Mouse (Mus musculus) lung, adult 2 months (tissue): ENCODE measurements at regions not wholly inside any gene's neighbourhood (a gene's known extent, or its start where the extent isn't known, plus 50 kb on each side); places are given as distances from the start of the nearest gene placed in this dataset.

Experiments
- CTCF ChIP-seq: fragments of 200-500 bp; IDR thresholded peaks from 2 replicates; pipeline ENCODE4 v1.5.1; 2011; ENCODE audit warnings: mild to moderate bottlenecking, low read length, control low read depth; ENCODE audit not compliant: insufficient read depth
- POLR2A ChIP-seq: fragments of 200-500 bp; IDR thresholded peaks from 2 replicates; pipeline ENCODE4 v1.6.1; 2011; ENCODE audit warnings: low read depth, mild to moderate bottlenecking, control low read depth, low read length, borderline replicate concordance; ENCODE audit errors: extremely low read depth

DNA sequence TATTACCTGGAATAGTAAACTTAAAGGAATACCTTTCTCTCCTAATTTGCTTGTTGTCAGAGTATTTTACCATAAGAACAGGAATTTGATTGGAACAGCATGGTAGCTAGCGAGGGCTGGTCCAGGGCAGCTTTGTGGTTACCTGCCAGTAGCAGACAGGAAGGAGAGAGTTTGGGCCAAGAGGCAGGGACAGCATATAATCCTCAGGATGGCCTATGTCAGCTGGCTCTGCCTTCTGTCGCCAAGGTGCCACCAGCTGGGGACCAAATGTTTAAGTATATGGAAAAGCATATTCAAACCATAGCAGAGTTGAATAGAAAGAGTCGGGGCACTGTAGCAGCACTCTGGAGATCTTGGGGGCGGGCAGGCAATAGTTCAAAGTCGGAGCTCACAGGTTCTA, 274.8 kb upstream of the Mtpn start:
- no peak for TF ChIP-seq CTCF
- no peak for TF ChIP-seq POLR2A
